Mouse (Mus musculus) kidney, postnatal 0 days (tissue): ENCODE measurements around the gene AC129217.1. TPM values are rescaled to one million over a fixed set of nuclear protein-coding genes. Genes with fewer than 3 reads are reported as not detected.
A peak's percentile ranks its signal among the peaks of the same experiment; 100 is the strongest.
"Not testable (repeated sequence)": the region's sequence is repeated elsewhere in the genome, so short reads cannot be mapped to it uniquely, and the experiment has no call there.

Source experiments
- ATAC-seq: fragments of 200-750 bp; cut with Nextera tagmentation; replicated peaks from 2 replicates; pipeline ENCODE4 v1.8.0; 2017; ENCODE audit warnings: low read depth, moderate number of reproducible peaks, moderate TSS enrichment, moderate library complexity; ENCODE audit not compliant: low FRiP score
- DNase-seq: peaks from one replicate; pipeline ENCODE4 v3.0.0-alpha.2; 2016; ENCODE audit warnings: low spot score
- H3K27ac ChIP-seq: fragments of 300-500 bp; sonication (generic); 2 replicates; pipeline ENCODE4 v1.5.1; 2014; ENCODE audit warnings: mild to moderate bottlenecking
- H3K27me3 ChIP-seq: fragments of 300-500 bp; sonication (generic); 2 replicates; pipeline ENCODE4 v1.6.1; 2014; ENCODE audit warnings: low read length, mixed read lengths; ENCODE audit not compliant: insufficient read depth
- H3K36me3 ChIP-seq: fragments of 300-500 bp; sonication (generic); 2 replicates; pipeline ENCODE4 v1.6.1; 2014; ENCODE audit warnings: low read length, mixed read lengths; ENCODE audit not compliant: insufficient read depth
- H3K4me1 ChIP-seq: fragments of 300-500 bp; sonication (generic); replicated peaks from 2 replicates; pipeline ENCODE4 v1.6.1; 2014; ENCODE audit warnings: antibody characterized with exemption, low read length, mixed read lengths; ENCODE audit not compliant: insufficient read depth
- H3K4me2 ChIP-seq: fragments of 300-500 bp; sonication (generic); 2 replicates; pipeline ENCODE4 v1.6.1; 2014; ENCODE audit warnings: mild to moderate bottlenecking, low read length, moderate library complexity, mixed read lengths
- H3K4me3 ChIP-seq: fragments of 300-500 bp; sonication (generic); replicated peaks from 2 replicates; pipeline ENCODE4 v1.5.1; 2014; ENCODE audit warnings: low read depth, low read length
- H3K9ac ChIP-seq: fragments of 300-500 bp; sonication (generic); 2 replicates; pipeline ENCODE4 v1.6.1; 2014; ENCODE audit warnings: low read depth, low read length
- H3K9me3 ChIP-seq: fragments of 300-500 bp; sonication (generic); replicated peaks from 2 replicates; pipeline ENCODE4 v1.6.1; 2016; ENCODE audit warnings: low read length, inconsistent platforms, mixed read lengths
- CTCF ChIP-seq: IDR thresholded peaks from 2 replicates; pipeline ENCODE4 v1.5.1; 2016; ENCODE audit warnings: antibody characterized with exemption, low read depth, mild to moderate bottlenecking, moderate library complexity
- WGBS: fragments of 180-500 bp; shearing (Covaris S2); extraction: QIAGEN DNeasy Blood & Tissue Kit; methylation state at CpG from one replicate; pipeline ENCODE4 v1.1.7; 2014; 5-methylcytosine and 5-hydroxymethylcytosine counted together
- polyA plus RNA-seq: library from polyadenylated mRNA; unstranded; fragments of >200 nt; fragmentation: Nextera tagmentation; extraction: Ambion mirVana; gene quantifications from 2 replicates; pipeline ENCODE4 v1.2.1, GENCODE M21; 2015

Gene AC129217.1
- polyA plus RNA-seq, 1 experiment from 2014 or later: not detected

DNA sequence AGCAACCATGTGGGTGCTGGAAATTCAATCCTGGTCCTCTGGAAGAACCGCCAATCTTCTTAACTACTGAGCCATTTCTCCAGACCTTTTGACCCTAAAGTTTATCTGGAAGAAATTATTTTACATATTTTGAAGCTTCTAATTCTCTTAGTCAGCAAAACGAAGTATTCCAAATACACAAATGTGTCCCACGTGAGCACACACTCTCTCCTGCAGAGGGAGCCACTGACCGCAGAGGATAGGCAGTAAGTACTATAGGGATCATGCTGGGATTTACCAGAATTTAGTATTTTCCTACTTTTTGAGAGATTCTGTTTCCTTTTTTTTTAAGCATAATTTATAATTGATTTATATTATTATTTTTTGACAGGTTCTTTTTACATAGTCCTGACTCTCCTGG, 28.1 kb downstream of the AC129217.1 start:
- H3K4me2 ChIP-seq: no peak overlapping the region
- H3K9ac ChIP-seq: no peak overlapping the region
- 40% methylated on average over 4 of the region's 4 CpGs for WGBS
- H3K4me1 ChIP-seq: no peaks in the 10 kb centered on the region
- H3K27me3 ChIP-seq: no peaks in the 10 kb centered on the region
- H3K4me3 ChIP-seq: no peak overlapping the region
- H3K27ac ChIP-seq: no peak overlapping the region
- DNase-seq: peak; percentile 75
- TF ChIP-seq CTCF: peak; percentile 78
- H3K36me3 ChIP-seq: no peaks in the 10 kb centered on the region
- no peak; the same call in 1 of the 2 replicates for ATAC-seq
- H3K9me3 ChIP-seq: no peaks in the 10 kb centered on the region

DNA sequence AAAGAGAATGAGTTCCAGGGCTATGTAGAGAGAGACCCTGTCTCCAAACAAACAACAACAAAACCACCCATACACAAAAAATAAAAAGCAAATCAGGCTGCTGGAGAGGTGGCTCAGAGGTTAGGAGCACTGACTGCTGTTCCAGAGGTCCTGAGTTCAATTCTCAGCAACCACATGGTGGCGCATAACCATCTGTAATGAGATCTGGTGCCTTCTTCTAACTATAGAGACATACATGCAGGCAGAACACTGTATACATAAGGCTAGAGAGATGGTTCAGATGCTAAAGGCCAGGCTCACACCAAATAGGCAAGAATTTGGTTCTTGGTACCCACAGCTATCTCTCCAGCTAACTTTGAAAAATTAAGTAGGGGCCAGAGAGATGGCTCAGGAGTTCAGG, 29.4 kb downstream of the AC129217.1 start:
- no peak overlapping the region for H3K4me3 ChIP-seq
- H3K4me2 ChIP-seq: no peak overlapping the region
- 22% methylated on average over 1 of the region's 1 CpGs for WGBS

DNA sequence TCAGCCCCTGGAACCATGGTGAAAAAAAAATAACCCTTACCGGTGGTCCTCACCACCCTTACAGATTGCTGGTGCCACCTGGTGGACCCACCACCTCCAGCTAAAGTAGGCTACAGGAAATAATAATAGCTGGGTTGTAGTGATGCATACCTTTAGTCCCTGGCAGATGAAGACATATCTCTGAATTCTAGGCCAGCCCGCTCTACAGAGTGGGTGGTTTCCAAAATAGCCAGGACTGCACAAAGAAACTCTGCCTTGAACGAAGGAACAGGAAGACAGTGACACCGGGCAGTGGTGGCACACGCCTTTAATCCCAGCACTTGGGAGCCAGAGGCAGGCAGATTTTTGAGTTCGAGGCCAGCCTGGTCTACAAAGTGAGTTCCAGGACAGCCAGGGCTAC, 34.7 kb downstream of the AC129217.1 start:
- 84% methylated on average over 6 of the region's 6 CpGs for WGBS
- DNase-seq (no peak), ATAC-seq (no peak)
- Histone ChIP-seq H3K4me1 (no peaks in the 10 kb centered on the region), H3K36me3 (no peaks in the 10 kb centered on the region), H3K9ac (no peak overlapping the region), H3K4me2 (no peak overlapping the region), H3K9me3 (no peaks in the 10 kb centered on the region), H3K27ac (no peak overlapping the region), H3K4me3 (no peak overlapping the region), H3K27me3 (no peaks in the 10 kb centered on the region)
- no peak for TF ChIP-seq CTCF

More for the DNA sequence above, 29.4 kb downstream of the AC129217.1 start:
- Histone ChIP-seq H3K9ac (no peak overlapping the region), H3K4me1 (no peaks in the 10 kb centered on the region), H3K27me3 (no peaks in the 10 kb centered on the region), H3K9me3 (no peaks in the 10 kb centered on the region), H3K27ac (no peak overlapping the region), H3K36me3 (no peaks in the 10 kb centered on the region)
- peak; percentile 60 for TF ChIP-seq CTCF
- DNase-seq (no peak), ATAC-seq (no peak)

DNA sequence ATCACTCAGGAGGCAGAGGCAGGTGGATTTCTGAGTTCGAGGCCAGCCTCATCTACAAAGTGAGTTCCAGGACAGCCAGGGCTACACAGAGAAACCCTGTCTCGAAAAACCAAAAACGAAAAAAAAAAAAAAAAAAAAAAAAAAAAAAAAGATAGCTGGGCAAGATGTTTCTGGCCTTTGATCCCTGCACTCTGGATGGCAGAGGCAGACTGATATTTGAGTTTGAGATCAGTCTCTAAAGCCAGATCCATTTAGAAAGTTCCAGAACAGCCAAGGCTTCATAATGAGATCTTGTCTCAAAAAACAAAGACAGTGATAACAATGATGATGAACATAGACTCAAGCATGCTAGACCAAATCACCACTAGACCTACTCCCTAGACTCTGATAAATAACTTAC, 40.8 kb downstream of the AC129217.1 start:
- DNase-seq, ATAC-seq, H3K27ac ChIP-seq, H3K4me1 ChIP-seq, H3K4me3 ChIP-seq, H3K27me3 ChIP-seq, H3K9me3 ChIP-seq: not testable (repeated sequence)
- 76% methylated on average over 3 of the region's 3 CpGs for WGBS
- Histone ChIP-seq H3K9ac (0 out of 2 replicates have a peak overlapping the region, but pooled peaks have one; percentile 96), H3K4me2 (peak overlapping the region; percentile 51; the same call in 1 of the 2 replicates), H3K36me3 (peaks cover 20% of the 10 kb centered on the region)

DNA sequence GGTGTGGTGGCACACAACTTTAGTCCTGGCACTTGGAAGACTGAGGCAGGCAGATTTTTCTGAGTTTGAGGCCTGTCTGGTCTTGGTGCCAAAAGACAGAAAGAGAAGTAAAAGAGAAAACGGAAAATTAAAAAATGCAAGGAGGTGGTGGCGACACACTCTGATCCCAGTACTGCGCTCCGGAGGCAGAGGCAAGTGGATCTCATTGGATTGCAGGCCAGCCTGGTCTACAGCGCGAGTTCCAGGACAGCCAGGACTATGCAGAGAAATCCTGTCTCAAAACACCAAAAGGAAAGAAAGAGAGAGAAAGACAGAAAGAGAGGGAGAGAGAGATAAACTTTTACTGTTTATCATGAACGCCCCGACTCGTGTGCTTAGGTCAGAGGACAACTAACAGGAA, 41.3 kb downstream of the AC129217.1 start:
- no peak for TF ChIP-seq CTCF
- WGBS: 47% methylated on average over 9 of the region's 9 CpGs
- Histone ChIP-seq H3K36me3 (peaks cover 20% of the 10 kb centered on the region), H3K9ac (peak overlapping the region; percentile 96; the same call in 1 of the 2 replicates), H3K9me3 (no peaks in the 10 kb centered on the region), H3K4me2 (peak overlapping the region; percentile 51), H3K4me3 (peak overlapping the region; percentile 96), H3K27me3 (no peaks in the 10 kb centered on the region), H3K27ac (peak overlapping the region; percentile 60), H3K4me1 (0 out of 2 replicates have a peak, but pooled peaks cover 5% of the 10 kb centered on the region)
- no peak for DNase-seq
- ATAC-seq: no peak

DNA sequence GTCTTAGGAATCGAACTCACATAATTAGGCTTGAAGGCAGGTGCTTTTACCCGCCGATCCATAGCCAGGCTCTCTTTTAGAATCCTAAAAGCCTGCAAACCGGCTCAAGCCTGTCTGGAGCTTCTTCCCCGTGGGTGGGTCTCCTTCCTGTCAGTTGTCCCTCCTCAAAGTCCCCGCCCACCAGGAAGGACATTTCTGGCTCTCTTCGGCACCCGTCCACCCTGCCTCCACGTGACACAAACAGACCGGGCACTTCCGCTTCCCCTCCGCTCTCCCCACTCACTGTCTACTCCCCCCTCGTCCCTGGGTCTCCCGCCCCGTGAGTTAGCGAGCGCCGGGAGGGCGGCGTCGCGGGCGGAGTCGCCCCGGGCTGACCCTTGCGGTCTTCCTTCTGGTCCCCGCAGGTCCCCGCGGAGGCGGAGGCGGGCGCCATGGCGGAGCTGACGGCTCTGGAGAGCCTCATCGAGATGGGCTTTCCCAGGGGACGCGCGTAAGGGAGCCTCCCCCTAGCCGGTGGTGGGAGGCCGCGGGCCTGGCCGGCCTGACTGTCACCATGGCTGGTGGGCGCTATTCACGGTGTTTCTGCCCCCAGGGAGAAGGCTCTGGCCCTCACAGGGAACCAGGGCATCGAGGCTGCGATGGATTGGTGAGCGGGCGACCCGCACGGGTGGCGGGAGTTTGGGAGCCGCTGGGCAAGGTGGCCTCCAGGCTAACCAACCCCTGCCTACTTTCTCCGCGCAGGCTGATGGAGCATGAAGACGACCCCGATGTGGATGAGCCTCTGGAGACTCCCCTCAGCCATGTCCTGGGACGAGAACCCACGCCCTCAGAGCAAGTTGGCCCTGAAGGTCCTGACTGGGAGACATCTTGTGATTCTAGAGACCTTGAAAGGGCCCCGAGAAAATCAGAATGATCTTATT, 42.0 kb downstream of the AC129217.1 start, which contains the start of gene Ubxn1:
TSS of gene Ubxn1 (plus strand) at position 230 of the 920 bp plus-strand sequence.
- Histone ChIP-seq H3K9ac (peak within 1 kb of the TSS; percentile 96), H3K36me3 (peaks cover 24% of the 10 kb centered on the region), H3K9me3 (no peaks in the 10 kb centered on the region), H3K4me3 (peak within 1 kb of the TSS; percentile 96), H3K4me2 (peak within 1 kb of the TSS; percentile 80), H3K4me1 (0 out of 2 replicates have a peak, but pooled peaks cover 5% of the 10 kb centered on the region), H3K27ac (peak within 1 kb of the TSS; percentile 90), H3K27me3 (no peaks in the 10 kb centered on the region)
- WGBS: 1% methylated on average over 51 of the region's 59 CpGs
- ATAC-seq (peak; percentile 96), DNase-seq (peak; percentile 99)
- no peak for TF ChIP-seq CTCF
